Mouse (Mus musculus) heart, postnatal 10 days (tissue): ENCODE results near the gene Slc17a8. TPM values are rescaled to one million over a fixed set of nuclear protein-coding genes. Genes with fewer than 3 reads are reported as not detected.
A peak's percentile ranks its signal among the peaks of the same experiment; 100 is the strongest.
"Not testable (repeated sequence)": the region's sequence is repeated elsewhere in the genome, so short reads cannot be mapped to it uniquely, and the experiment has no call there.

Experiments used
- DNase-seq, 2 experiments: peaks; one replicate each; pipeline ENCODE4 v3.0.0; 2021
- intact Hi-C: fragments of 180-260 bp; cut with DNase I; formaldehyde crosslinking; loops from one replicate; pipeline ENCODE4 v1.15.1; 2025
- total RNA-seq, 2 experiments: library from RNA; stranded (reverse); gene quantifications; 2 replicates each; pipeline ENCODE4 v1.2.3; 2021

Gene Slc17a8
- total RNA-seq, result not detected

DNA sequence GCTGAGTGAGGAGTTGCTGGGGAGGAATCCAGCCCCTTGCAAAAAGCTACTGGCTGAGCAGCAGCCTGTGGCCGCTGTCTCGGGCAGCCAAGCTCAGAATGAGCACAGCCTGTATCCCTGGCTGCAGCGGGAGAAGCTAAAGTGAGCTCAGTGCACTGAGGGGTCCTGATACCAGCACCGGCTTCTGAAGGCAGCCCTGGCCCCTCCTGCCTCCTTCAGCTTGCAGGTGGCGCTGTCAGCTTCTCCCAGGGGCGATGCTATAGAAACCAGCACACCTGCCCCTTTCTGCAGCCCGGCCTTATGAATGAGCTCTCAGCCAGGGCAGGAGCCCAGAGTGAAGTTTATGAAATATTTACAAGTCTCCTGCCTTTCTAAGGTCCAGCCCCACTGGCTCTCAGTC lies at the start of gene Slc17a8:
Slc17a8 (minus strand) TSS at position 125 of the 400 bp plus-strand sequence.
- peak in 1 of 2 experiments; percentile 6 for DNase-seq
- intact Hi-C loops, result no loop called here

DNA sequence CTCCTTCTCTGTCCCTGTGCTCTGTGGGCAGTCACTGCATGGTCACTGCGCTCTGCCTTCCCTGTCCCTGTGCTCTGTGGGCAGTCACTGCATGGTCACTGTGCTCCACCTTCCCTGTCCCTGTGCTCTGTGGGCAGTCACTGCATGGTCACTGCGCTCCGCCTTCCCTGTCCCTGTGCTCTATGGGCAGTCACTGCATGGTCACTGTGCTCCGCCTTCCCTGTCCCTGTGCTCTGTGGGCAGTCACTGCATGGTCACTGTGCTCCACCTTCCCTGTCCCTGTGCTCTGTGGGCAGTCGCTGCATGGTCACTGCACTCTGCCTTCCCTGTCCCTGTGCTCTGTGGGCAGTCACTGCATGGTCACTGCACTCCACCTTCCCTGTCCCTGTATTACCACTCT lies 49.3 kb upstream of the Slc17a8 start:
- intact Hi-C loops, DNase-seq: not testable (repeated sequence)

DNA sequence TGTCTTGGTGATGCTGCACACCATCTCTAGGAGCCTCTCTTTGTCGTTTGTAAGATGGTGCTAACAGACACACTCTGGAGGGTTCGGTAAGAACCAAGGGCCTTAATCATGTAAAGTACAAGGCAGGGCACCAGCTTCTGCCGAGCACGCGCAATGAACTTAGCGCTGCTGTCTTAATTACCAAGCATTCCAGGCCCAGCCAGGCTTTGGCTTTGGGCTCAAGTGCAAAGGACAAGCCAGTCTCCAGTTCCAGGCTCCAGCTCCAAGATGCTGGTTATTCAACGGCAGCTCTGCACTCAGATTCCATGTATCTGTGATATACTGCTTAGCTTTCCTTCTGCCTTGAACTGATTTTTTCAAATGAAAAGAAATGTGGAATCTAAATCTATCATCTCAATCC lies 46.5 kb upstream of the Slc17a8 start:
- intact Hi-C loops, result no loop called here

DNA sequence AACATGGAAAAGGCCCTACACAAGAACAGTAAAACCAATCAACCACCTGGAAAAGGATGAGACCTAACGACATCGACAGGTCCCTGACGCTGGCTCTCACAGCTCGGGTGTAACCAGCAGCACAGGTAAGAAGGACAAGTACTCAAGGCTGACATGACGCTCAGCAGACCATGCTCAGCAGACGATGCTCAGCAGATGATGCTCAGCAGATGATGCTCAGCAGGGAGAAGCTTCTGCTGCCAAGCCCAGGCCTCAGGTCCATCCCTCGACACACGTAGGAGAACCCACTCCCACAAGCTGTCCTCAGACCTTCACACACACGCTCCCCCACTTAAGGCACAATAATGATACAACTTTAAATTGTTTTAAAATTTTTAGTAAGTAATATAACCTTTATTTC lies 44.6 kb upstream of the Slc17a8 start:
- intact Hi-C loops, result no loop called here
- no peak for DNase-seq

More for the DNA sequence above, 46.5 kb upstream of the Slc17a8 start:
- DNase-seq, result no peak

DNA sequence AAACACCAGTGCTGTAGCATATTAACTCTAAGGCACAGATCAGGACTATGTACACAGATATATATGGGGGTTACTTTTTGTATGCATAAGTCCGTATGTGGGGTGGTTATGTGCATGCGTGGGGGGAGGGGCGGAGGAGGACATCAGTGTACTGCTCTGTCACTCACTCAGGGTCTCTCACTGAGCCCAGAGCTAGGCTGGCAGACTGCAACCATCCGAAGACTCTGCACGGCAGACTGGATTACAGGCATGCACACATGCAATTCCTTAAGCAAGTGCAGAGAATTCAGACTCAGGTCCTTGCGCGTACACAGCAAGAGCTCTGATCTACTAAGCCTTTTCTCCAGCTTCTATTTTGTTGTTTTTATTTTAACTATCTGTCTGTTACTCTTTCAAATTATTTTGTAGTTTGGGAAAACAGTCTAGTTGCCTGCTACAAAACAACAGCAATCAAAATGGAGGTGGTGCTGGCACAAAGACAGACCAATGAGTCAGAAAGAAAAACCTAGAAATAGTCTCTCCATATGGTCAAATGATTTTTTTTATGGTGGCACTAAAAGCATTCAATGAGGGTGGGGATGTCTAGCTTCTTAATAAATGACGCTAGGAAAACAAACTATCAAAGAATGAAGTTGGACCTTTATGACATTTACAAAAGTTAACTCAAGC lies 44.1 kb upstream of the Slc17a8 start:
- intact Hi-C loops, result no loop called here
- DNase-seq, result no peak

DNA sequence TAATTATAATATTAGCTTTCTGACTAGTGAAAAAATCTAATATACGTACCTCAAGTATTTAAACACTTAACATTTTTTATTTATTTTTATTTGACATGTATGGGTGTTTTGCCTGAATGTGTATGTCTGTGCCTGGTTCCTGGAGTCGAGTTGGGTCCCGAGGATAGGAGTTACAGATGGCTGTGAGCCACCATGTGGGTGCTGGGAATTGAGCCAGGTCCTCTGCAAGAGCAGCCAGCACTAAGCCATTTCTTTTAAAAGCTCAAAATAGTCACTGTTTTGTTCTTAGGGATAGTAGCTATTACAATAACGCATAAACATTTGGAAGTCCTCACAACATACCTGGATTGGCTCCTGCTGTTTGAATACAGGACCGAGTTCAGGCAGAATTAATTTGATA lies 35.3 kb upstream of the Slc17a8 start:
- intact Hi-C loops, result no loop called here
- peak; percentile 26 to 45 for DNase-seq

DNA sequence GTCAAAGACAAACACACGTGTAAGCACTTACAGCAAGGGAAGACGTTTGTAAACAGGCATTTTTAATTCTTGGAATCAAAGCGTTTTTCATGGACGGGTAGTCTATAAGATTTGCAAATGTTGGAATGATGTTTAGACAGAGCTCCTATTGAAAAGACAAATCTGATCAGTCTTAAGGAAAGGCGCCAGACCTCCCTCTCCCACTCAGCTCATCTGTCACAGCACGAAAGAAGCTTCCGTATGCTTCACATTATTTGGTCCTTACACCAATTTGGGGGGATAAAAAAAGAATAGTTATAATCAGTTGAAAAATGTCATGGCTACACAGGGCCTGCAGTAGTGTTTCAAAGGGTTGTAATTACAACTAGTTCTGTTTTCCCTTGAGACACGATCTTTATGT lies 31.9 kb upstream of the Slc17a8 start:
- DNase-seq, result no peak
- intact Hi-C loops, result no loop called here

DNA sequence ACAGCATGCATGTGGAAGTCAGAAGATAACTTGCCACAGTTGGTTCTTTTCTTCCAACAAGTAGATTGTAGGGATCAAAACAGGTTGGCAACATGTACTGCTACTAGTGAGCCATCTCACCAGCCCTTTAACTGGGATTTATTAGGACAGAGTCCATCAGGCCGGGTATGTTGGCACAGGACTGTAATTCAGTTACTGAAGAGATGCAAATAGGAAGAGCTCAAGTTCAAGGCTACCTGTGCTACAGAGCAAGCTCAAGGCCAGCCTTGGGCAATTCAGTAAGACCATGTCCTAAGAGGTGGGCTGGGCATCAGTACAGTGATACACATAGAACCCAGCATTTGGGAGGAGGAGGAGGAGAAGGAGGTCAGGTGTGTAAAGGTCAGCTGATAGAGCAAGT lies 30.6 kb upstream of the Slc17a8 start:
- intact Hi-C loops, result no loop called here
- no peak for DNase-seq

DNA sequence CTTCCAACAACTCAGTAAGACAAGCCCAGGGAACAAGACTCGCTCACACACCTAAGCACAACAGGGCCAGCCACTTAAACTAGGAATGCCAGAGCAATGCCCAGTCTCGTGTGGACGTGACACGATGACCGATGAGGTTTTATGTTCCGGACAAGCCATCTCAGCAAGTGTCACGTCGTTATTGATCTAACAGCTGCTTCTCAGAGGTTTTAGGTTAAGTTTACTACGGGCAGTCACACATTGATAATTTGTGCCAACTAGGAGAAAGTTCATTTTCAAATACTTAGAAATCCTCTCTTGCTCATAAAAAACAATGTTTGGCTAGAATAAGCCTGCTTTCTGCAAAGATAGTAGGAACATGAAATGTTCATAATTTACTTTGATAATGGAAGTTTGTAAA lies 25.9 kb upstream of the Slc17a8 start:
- intact Hi-C loops, result loop anchor here (5.0 kb wide), 2 partner anchors 60 to 175 kb away; no protein-coding TSS in a partner anchor
- DNase-seq, result no peak

DNA sequence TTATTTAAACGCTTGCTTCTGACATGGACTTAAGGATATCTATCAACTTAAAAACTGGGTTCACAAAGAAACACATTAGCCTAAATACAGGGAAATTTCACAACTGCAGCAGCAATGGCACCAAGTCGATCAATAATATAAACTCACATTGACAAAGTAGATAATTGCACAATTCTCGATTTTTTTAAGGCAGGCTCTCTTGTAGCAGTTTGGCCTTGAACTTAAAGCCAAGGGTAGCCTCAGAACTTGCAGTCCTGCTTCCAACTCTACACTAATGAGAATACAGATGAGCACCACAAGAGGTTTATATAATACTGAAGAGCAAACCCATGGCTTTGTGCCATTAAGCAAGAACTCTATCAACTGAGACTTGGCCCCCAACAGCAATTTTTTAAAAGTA lies 15.9 kb upstream of the Slc17a8 start:
- intact Hi-C loops, result loop anchor here (10.0 kb wide), 1 partner anchor 252 kb away; no protein-coding TSS in a partner anchor
- DNase-seq, result no peak

DNA sequence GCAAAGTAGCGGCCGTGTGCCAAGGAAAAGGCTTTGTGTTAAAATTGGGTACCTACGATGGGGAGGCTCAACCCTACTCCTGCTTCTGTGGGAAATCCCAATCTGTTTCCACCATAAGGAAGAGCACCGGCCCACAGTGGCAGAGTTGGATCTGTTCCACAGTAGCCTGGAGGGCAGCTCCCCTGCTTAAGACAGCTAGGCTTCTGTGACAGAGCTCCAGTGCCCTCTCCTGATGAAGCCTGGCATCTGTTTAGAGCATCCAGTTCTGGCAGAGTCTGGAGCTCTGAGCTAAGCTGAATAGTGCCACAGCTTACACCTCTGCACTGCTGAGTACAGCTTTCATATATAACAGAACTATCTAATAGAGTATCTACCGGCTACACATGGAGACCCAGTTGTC lies 14.0 kb upstream of the Slc17a8 start:
- peak; percentile 35 to 38 for DNase-seq
- intact Hi-C loops, result loop anchor here (10.0 kb wide), 1 partner anchor 250 kb away; no protein-coding TSS in a partner anchor

DNA sequence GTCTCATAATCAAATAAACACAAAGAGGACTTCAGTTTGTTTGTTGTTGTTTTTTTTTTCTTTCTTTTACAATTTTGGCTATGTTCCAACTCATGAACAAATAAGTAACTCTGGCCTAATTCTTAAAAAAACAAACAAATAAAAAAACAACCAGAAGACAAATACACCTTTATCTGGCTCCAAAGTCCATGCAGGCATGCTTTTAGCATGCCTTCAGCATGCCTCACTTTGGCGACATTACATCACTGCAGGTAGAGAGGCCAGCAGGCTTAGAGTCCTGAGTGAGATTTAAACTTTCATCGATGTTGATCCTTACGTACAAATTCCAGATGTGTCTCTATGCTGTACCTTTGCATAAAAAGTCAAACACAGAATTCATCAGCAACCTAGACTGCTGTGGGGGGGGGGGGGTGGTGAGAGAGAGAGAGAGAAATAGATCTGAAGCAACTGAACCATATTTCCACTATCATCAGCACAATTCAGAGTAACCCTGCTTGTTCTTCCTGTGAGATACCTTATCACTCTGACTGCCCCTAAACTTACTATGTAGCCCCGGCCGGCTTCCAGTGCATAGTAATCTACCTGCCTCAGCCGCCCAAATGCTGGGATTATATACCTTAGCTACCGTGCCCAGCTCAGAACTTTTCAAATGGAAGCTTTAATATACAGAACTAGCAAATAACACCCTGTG lies 12.8 kb upstream of the Slc17a8 start:
- DNase-seq, result no peak
- intact Hi-C loops, result loop anchor here (10.0 kb wide), 1 partner anchor 249 kb away; no protein-coding TSS in a partner anchor

DNA sequence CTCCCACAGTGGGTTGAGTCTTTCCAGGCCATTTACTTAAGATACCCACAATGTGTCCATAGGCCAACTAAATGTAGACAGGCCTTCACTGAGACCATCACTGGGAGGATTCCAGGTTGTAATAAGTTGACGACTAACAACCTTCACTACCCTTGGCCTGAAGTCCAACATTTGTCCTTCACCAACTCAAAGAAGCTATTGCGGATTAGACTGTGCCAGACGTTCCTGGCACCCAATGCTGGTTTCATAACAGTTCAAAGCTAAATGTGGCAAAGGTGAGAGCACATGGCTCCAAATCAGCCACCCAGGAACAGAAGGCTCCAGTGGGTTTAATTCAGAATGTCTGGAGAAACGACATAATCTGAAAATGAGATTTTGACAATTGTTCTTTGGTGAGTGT lies 12.1 kb upstream of the Slc17a8 start:
- intact Hi-C loops, result loop anchor here (10.0 kb wide), 1 partner anchor 248 kb away; no protein-coding TSS in a partner anchor

DNA sequence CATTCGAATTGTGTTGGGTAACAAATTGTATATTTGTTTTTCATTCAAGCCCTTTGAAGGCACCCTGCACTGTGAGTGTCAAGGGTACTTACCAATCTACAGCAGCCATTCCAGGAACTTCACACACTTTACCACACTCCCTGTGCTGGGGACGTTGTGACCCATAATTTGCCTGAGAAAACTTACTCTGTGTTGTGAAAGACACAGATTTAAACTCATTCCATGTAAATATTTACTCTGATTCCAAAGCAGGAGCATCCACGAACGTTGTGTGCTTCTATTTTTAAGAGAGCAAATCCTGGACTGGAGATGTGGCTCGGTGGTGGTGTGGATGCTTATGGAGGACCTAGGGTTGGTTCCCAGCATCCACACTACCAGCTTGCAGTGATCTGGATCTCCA lies 10.8 kb upstream of the Slc17a8 start:
- no peak for DNase-seq
- intact Hi-C loops, result loop anchor here (10.0 kb wide), 1 partner anchor 247 kb away; no protein-coding TSS in a partner anchor

More for the DNA sequence above, 12.1 kb upstream of the Slc17a8 start:
- peak; percentile 23 to 33 for DNase-seq

DNA sequence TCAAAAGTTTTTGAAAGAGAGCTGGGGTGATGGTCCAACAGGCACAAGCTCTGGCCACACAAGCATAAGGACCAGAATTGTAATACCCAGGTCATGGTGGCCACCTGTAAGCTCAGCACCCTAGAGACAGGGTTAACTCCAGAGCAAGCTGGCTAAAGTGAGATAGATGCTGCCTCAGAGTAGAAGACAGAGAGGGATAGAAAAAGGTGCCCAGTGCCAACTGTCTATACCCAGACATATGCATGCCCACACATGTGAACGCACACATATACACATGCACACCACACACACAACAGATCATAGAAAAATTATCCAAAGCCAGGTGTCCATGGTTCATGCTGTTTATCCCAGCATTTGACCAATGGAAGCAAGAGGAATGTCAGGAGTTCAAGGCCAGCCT lies 9.5 kb upstream of the Slc17a8 start:
- DNase-seq, result no peak
- intact Hi-C loops, result loop anchor here (1.0 to 10.0 kb wide), 3 partner anchors 168 to 303 kb away; no protein-coding TSS in a partner anchor

DNA sequence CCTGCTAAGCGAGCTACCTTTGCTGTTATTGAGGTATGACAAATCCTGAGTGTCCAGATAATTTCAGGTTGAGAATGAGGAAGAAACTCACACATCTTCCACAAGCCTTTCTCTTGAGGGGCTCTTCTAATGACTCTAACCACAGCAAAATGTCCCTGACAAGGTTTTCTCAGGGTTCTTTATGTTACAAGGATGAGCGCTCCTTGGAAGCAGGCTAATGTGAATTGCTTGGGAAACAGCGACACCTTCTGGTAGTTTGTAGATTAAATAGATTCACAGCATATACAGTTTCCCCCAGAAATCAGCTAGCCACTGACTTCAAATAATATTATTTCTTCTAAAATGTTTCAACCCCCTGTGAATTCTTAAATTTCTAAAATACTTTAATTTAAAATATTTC lies 9.0 kb upstream of the Slc17a8 start:
- peak; percentile 70 to 83 for DNase-seq
- intact Hi-C loops, result loop anchor here (1.0 to 10.0 kb wide), 3 partner anchors 168 to 303 kb away; no protein-coding TSS in a partner anchor

DNA sequence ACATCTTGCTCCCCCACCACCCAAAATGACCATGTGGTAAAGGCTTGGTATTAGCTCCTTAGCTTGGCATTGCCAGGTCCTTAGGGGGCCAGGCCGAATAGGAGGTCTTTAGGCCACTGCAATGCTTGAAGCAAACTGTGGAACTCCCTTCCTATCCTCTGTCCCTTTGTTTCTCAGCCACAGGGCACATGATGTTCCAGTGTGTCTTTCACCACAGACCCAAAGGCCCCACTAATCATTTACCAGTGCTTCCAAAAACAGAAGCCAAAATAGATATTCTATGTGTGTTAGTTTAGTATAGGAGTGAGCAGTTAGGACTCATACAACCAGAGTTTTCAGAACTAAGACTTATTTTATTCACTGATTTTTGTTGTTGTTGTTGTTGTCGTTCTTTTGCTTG lies 5.7 kb upstream of the Slc17a8 start:
- intact Hi-C loops, result loop anchor here (5.0 kb wide), 1 partner anchor 94 kb away; the partner anchor contains the start of gene Nr1h4
- no peak for DNase-seq

DNA sequence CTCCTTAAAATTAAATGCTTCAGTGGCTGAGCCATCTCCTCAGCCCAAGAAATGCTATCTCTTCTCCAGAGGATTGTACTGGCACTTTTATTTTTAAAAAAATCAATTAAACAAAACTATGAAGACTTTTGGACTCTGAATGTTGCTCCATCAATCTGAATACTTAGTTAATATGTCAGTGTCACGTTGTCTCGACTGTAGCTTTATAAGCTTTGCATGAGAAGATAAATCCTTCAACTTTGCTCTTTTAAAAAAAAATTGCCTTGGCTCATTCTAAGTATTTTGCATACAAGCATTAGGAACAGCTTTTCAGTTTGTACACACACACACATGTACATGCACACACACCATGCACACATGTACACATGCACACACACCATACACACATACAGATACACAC lies 3.1 kb upstream of the Slc17a8 start:
- DNase-seq, result no peak
- intact Hi-C loops, result no loop called here

DNA sequence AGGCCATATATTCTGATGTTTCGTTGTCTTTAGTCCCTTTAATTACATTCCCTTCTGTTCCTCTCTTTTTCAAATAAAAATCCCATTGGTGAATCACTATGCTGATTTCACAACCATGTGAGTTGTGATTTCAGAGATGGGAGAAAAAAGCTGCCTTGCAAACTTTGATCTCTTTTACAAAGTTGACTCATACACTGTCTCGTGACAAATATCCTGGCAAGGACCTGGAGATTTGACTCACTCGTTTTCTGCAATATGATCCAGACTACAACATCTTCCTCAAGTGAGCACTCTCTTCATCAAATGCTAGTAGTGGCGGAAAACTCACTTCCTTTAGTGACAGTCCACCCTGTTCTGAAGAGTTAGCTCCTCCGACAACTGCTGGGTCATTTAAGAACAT lies 21.7 kb downstream of the Slc17a8 start:
- intact Hi-C loops, result no loop called here
- no peak for DNase-seq

DNA sequence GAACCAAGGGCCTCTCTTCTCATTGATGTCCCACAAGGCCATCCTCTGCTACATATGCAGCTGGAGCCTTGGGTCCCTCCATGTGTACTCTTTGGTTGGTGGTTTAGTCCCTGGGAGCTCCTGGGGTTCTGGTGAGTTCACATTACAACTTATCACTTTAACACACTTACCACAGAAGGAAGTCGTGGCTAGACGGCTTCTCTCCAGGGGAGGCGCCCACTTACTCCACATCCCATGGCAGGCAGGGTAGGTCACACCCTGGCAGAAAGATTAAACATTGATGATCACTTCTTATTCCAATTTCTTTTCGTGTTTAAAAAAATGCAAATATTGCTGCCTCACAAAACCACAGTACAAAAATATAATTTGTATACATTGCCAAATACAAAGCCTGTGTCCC lies 23.8 kb downstream of the Slc17a8 start:
- DNase-seq, result no peak

DNA sequence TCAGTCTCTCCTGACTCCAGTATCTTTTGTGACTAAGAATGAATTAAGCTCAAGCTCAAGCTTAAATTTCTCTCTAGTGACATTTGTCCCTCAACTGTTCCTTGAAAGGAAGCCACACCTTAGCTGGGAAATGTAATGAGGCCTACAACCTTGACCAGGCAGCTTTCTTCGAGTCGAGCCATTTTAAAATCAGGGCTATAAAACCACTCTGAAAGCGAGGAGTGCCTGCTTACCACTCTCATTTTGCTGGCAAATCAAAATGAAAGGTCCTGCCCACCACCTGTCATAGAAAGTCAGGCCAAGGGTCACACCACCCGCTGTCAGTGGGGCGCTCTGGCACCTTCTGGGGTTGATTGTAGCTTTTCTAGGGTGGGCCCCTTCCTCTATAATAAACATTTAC lies 25.1 kb downstream of the Slc17a8 start:
- DNase-seq, result no peak
- intact Hi-C loops, result no loop called here

More for the DNA sequence above, 23.8 kb downstream of the Slc17a8 start:
- intact Hi-C loops, result no loop called here

DNA sequence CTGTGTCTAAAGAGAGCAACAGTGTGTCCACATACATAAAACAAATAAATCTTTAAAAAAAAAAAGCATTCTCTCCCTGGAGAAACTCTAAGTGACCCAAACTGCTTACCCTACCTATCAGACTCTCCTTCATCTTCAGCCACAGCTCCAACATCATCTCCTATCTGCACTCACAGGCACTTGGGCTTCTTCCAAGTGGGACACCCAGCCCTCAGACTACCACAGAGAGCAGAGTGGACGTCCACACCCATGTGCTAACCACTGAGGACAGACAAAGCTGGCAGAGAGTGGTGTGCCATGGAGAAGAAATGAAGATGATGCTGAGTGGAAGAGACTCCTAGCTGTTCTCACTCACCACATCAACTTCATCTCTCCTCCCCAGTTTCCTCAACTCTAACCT lies 25.5 kb downstream of the Slc17a8 start:
- intact Hi-C loops, result no loop called here
- no peak for DNase-seq
